Mouse (Mus musculus): ENCODE results near the gene Fam181b. TPM values are rescaled to one million over a fixed set of nuclear protein-coding genes. Genes with fewer than 3 reads are reported as not detected.

Gene Fam181b
- 2.0 and 2.5 TPM in 2 replicates for polyA plus RNA-seq (2015; fragmentation: Nextera tagmentation; extraction: Ambion mirVana)

DNA sequence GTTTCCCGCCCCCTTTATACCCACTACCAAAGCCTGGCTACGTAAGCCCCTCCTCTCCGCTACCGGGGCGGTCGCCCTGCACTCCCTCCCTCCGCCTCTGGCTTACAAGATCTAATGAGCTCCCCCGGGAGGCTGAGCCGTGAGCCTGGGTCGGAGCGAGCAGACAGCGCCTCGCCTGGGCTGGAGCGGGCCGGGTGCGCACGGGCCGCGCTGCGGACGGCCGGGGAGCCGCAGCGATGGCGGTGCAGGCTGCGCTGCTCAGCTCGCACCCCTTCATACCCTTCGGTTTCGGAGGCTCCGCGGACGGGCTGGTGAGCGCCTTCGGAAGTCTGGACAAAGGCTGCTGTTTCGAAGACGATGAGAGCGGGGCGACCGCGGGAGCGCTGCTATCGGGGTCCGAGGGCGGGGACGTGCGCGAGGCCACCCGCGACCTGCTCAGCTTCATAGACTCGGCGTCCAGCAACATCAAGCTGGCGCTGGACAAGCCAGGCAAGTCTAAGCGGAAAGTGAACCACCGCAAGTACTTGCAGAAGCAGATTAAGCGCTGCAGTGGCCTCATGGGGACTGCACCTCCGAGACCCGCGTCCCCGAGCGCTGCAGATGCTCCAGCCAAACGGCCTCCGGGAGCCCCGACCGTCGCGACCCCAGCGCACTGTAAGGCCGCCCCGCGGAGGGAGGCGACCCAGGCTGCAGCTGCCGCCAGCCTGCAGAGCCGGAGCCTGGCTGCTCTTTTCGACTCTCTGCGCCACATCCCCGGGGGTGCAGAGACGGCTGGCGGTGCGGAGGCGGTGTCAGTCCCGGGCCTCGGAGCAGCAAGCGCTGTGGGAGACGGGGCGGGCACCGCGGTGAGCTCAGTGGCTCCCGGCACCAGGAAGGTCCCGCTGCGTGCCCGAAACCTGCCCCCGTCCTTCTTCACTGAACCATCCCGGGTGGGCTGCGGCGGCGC, at the start of gene Fam181b:
Gene Fam181b (plus strand): TSS at position 81 of the 946 bp plus-strand sequence.
- Histone ChIP-seq H3K4me3 (peak within 1 kb of the TSS; percentile 70), H3K36me3 (no peaks in the 10 kb centered on the region), H3K27me3 (replicated peaks) (peaks cover 50% of the 10 kb centered on the region), H3K4me2 (peak within 1 kb of the TSS; percentile 88), H3K9ac (peak within 1 kb of the TSS; percentile 77), H3K4me1 (peaks cover 11% of the 10 kb centered on the region), H3K9me3 (no peaks in the 10 kb centered on the region), H3K27ac (replicated peaks) (peak within 1 kb of the TSS; percentile 28; the same call in 1 of the 2 replicates)
- peak; percentile 77 for ATAC-seq (ENCODE audit: extremely low read depth, insufficient number of reproducible peaks, low FRiP score, low TSS enrichment)
- under 1% methylated on average over 96 of the region's 96 CpGs for WGBS

- Histone ChIP-seq H3K4me2 (no peak overlapping the region), H3K27me3 (replicated peaks) (no peaks in the 10 kb centered on the region), H3K4me1 (no peaks in the 10 kb centered on the region), H3K9me3 (no peaks in the 10 kb centered on the region), H3K36me3 (no peaks in the 10 kb centered on the region), H3K27ac (replicated peaks) (no peak overlapping the region), H3K4me3 (no peak overlapping the region), H3K9ac (no peak overlapping the region)
- no peak for ATAC-seq (ENCODE audit: extremely low read depth, insufficient number of reproducible peaks, low FRiP score, low TSS enrichment)
- 38% methylated on average over 5 of the region's 5 CpGs for WGBS
Measured at GRCm38 (mm10) chr7:93037763-93038471, 41.7 kb upstream of the Fam181b start.

DNA sequence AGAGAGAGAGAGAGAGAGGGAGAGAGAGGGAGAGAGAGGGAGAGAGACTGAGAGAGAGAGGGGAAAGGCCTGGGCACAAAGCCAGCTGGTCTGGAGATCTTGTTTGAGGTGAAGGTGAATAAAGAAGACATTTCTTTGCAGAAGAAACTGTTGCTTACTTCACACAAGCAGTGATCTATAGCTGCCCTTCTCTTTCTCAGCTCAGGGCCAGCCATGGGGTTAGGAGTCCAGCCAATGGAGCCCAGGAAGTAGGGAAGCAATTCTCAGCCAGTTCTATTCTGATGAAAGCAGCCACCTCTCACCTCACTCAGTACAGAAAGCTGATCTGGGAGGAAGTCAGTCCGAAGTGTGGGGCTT, 41.2 kb upstream of the Fam181b start:
- Histone ChIP-seq H3K4me3 (no peak overlapping the region), H3K9me3 (no peaks in the 10 kb centered on the region), H3K36me3 (no peaks in the 10 kb centered on the region), H3K27me3 (replicated peaks) (no peaks in the 10 kb centered on the region), H3K4me2 (no peak overlapping the region), H3K4me1 (no peaks in the 10 kb centered on the region), H3K27ac (replicated peaks) (no peak overlapping the region), H3K9ac (no peak overlapping the region)
- WGBS, result 38% methylated on average over 1 of the region's 1 CpGs
- no peak for ATAC-seq (ENCODE audit: extremely low read depth, insufficient number of reproducible peaks, low FRiP score, low TSS enrichment)

DNA sequence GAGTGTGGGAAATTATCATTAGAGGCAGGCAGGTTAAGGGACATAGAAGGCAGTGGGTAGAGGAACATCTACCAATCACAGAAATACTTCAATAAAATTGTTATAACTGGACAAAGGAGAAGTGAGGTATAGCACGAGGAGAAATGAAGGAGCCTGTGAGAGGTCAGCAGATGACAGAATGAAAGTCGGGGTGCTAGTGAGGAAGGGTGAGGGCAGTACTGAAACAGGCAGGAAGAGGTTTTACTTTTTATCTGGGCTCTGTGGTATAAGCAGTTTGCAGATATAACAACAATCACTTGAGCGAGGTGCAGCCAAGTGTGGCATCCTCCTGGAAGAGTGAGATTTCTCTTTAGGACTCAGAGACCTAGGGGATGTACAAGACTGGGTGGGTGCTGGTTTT, 40.1 kb upstream of the Fam181b start:
- H3K27me3 ChIP-seq (replicated peaks), result no peaks in the 10 kb centered on the region
- H3K4me1 ChIP-seq, result peaks cover 5% of the 10 kb centered on the region
- no peak overlapping the region for H3K4me3 ChIP-seq
- no peak for ATAC-seq (ENCODE audit: extremely low read depth, insufficient number of reproducible peaks, low FRiP score, low TSS enrichment)
- WGBS, result 62% methylated on average over 3 of the region's 3 CpGs
- no peak overlapping the region for H3K4me2 ChIP-seq
- H3K9ac ChIP-seq, result no peak overlapping the region
- no peaks in the 10 kb centered on the region for H3K36me3 ChIP-seq
- no peaks in the 10 kb centered on the region for H3K9me3 ChIP-seq
- no peak overlapping the region for H3K27ac ChIP-seq (replicated peaks)

GRCm38 (mm10) chr7:93044359-93044758, 35.3 kb upstream of the Fam181b start:
- no peaks in the 10 kb centered on the region for H3K36me3 ChIP-seq
- ATAC-seq (ENCODE audit: extremely low read depth, insufficient number of reproducible peaks, low FRiP score, low TSS enrichment), result no peak
- WGBS, result 31% methylated on average over 3 of the region's 3 CpGs

GRCm38 (mm10) chr7:93044788-93045187, 34.9 kb upstream of the Fam181b start:
- Histone ChIP-seq H3K27me3 (replicated peaks) (no peaks in the 10 kb centered on the region), H3K4me1 (peaks cover 9% of the 10 kb centered on the region), H3K36me3 (no peaks in the 10 kb centered on the region), H3K9ac (no peak overlapping the region), H3K4me3 (no peak overlapping the region), H3K4me2 (no peak overlapping the region), H3K27ac (replicated peaks) (no peak overlapping the region), H3K9me3 (no peaks in the 10 kb centered on the region)
- 68% methylated on average over 1 of the region's 1 CpGs for WGBS
- no peak for ATAC-seq (ENCODE audit: extremely low read depth, insufficient number of reproducible peaks, low FRiP score, low TSS enrichment)

More at GRCm38 (mm10) chr7:93044359-93044758, 35.3 kb upstream of the Fam181b start:
- Histone ChIP-seq H3K4me2 (no peak overlapping the region), H3K27ac (replicated peaks) (no peak overlapping the region), H3K9me3 (no peaks in the 10 kb centered on the region), H3K4me3 (no peak overlapping the region), H3K27me3 (replicated peaks) (no peaks in the 10 kb centered on the region), H3K9ac (no peak overlapping the region), H3K4me1 (peaks cover 9% of the 10 kb centered on the region)

GRCm38 (mm10) chr7:93060831-93061230, 18.8 kb upstream of the Fam181b start:
- Histone ChIP-seq H3K4me3 (no peak overlapping the region), H3K9ac (no peak overlapping the region), H3K4me1 (no peaks in the 10 kb centered on the region), H3K27me3 (replicated peaks) (no peaks in the 10 kb centered on the region), H3K9me3 (no peaks in the 10 kb centered on the region), H3K27ac (replicated peaks) (no peak overlapping the region), H3K36me3 (no peaks in the 10 kb centered on the region), H3K4me2 (no peak overlapping the region)
- ATAC-seq (ENCODE audit: extremely low read depth, insufficient number of reproducible peaks, low FRiP score, low TSS enrichment), result no peak

DNA sequence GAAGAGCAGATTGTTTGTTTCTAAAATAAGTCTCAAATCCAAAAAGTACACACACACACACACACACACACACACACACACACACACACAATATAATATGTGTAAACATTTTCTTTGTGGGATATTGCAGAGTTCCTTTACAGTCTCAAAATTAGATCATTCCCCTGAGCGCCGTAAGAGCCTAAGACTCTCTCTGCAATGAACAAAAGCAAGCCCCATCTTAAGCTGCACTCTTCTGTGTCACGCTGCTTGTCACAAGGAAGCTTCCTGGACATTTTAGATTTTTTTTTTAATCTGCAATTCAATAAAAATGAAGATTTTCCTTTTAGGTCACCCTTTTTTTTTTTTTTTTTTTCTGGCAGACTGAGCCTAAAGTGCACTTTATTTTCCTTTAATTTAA, 17.9 kb upstream of the Fam181b start:
- no peaks in the 10 kb centered on the region for H3K27me3 ChIP-seq (replicated peaks)
- no peak for ATAC-seq (ENCODE audit: extremely low read depth, insufficient number of reproducible peaks, low FRiP score, low TSS enrichment)
- no peak overlapping the region for H3K4me3 ChIP-seq
- no peaks in the 10 kb centered on the region for H3K36me3 ChIP-seq
- H3K9ac ChIP-seq, result no peak overlapping the region
- H3K4me2 ChIP-seq, result no peak overlapping the region
- 78% methylated on average over 3 of the region's 3 CpGs for WGBS
- no peak overlapping the region for H3K27ac ChIP-seq (replicated peaks)
- no peaks in the 10 kb centered on the region for H3K4me1 ChIP-seq
- no peaks in the 10 kb centered on the region for H3K9me3 ChIP-seq

DNA sequence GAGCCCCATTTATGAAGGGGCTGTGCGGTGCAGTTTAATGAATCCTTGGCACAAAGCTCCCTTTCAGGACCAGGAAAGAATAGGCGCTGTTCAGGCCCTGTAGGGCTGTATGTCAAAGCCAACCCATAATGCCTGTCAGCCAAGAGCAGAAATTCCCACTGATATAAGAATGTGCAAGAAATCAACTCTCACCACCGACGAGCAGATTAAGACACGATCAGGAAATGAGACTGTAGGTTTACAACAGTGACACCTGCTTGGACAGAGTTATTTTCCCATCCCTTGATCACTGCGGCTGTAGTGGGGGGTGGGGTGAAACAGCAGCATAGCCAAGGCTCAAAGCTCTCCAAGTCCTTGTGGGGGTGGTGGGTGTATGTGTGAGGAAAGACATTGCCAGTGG, 17.5 kb upstream of the Fam181b start:
- Histone ChIP-seq H3K9me3 (no peaks in the 10 kb centered on the region), H3K27ac (replicated peaks) (no peak overlapping the region), H3K4me2 (no peak overlapping the region), H3K4me1 (no peaks in the 10 kb centered on the region), H3K4me3 (no peak overlapping the region), H3K36me3 (no peaks in the 10 kb centered on the region), H3K27me3 (replicated peaks) (no peaks in the 10 kb centered on the region), H3K9ac (no peak overlapping the region)
- WGBS, result 58% methylated on average over 6 of the region's 6 CpGs
- ATAC-seq (ENCODE audit: extremely low read depth, insufficient number of reproducible peaks, low FRiP score, low TSS enrichment), result no peak

DNA sequence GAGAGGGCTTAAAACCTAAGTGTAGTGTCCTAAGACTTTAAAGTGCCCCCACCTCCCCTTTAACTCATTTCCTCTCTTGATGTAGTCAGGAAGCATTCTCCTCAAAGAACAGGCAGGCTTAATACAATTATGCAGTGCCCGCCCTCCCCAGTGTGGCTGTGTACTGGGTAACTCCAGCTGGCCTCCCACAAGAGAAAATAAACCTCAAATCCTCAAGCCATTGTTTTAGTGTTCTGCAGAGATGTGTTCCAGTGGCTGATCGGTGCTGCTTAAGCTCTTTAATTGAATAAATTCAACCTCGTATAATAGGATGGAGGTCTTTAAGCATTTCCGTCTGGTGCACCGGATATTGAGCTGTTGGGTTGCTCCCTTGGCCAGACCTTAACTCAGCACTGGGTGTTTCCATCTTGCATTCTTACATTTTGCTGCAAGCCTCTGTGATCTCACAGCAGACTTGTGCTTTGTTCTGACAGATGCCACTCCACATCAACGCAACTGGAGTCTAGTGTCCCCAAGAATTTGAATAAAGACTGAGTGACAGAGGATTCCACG, 12.1 kb upstream of the Fam181b start:
- 53% methylated on average over 7 of the region's 7 CpGs for WGBS
- Histone ChIP-seq H3K36me3 (no peaks in the 10 kb centered on the region), H3K27ac (replicated peaks) (no peak overlapping the region), H3K4me1 (no peaks in the 10 kb centered on the region), H3K9ac (no peak overlapping the region), H3K9me3 (no peaks in the 10 kb centered on the region), H3K4me2 (no peak overlapping the region), H3K4me3 (no peak overlapping the region), H3K27me3 (replicated peaks) (no peaks in the 10 kb centered on the region)
- no peak for ATAC-seq (ENCODE audit: extremely low read depth, insufficient number of reproducible peaks, low FRiP score, low TSS enrichment)

DNA sequence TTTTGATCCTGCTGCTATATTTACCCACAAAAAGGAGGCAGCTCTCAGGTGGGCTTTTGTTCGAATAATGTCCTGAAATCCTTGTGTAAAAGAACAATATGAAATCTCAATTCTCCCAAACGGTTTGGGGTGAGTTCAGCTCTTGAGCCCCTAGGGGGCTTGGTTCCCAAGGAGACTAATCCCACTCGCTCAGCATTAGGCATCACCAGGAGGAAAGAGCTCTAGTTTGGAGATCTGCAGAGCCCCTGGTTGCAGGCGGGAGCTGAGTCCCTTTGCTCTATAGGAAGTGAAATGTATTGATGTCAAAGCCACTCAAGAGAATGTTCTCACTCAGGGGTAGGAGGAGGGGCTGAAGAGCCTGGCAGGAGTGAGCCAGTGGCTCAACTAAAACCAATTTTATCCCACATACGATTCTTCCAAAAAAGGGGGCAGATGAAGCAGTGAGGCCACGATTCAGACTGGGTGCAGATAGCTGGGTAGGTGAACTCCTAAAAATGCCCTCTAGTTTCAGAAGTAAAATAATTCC, 3.2 kb upstream of the Fam181b start:
- H3K9me3 ChIP-seq, result no peaks in the 10 kb centered on the region
- H3K4me2 ChIP-seq, result no peak overlapping the region
- no peaks in the 10 kb centered on the region for H3K36me3 ChIP-seq
- no peak overlapping the region for H3K27ac ChIP-seq (replicated peaks)
- no peak for ATAC-seq (ENCODE audit: extremely low read depth, insufficient number of reproducible peaks, low FRiP score, low TSS enrichment)
- peaks cover 31% of the 10 kb centered on the region for H3K27me3 ChIP-seq (replicated peaks)
- H3K4me3 ChIP-seq, result no peak overlapping the region
- H3K9ac ChIP-seq, result no peak overlapping the region
- 15% methylated on average over 6 of the region's 6 CpGs for WGBS
- H3K4me1 ChIP-seq, result peaks cover 11% of the 10 kb centered on the region

Measured in heart, embryonic 13.5 days (tissue).